ENCODE assay signal across 13 mouse cellular contexts in the genomic region with DNA sequence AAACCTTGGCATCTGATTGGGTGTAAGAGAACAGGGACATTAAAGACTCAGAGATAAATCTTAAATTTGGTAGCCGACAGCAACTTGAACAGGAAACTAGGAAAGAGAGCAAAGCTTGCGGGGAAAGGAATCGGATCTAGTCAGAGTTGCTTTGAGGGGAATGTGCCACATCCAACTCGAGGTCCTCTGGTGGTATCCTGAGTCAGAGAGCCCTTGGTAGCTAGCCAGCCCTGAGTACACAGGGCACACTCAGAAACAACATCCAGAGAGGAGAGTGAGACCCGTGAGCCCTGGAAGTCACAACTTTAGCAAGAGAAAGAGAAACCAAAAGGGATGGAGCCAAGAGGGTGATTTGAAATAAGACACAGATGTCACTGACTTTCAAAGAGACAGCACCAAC.
"Had no signal": no experiment of that assay in that cellular context is flagged by ENCODE, and none has a peak within 500 bp of the region (broad histone marks: within the 10 kb centered on the region; RNA-seq: fewer than 3 reads in every experiment).

No protein-coding gene starts in this region.

- H3K4me3 ChIP-seq: kidney, embryonic 15.5 days; left cerebral cortex, adult 2 months; limb, embryonic 12.5 days; limb, embryonic 15.5 days; liver, embryonic 13.5 days; lung, embryonic 15.5 days had no signal

- H3K27me3 ChIP-seq: kidney, embryonic 15.5 days; limb, embryonic 12.5 days; limb, embryonic 15.5 days; liver, embryonic 13.5 days; lung, embryonic 15.5 days had no signal

- H3K4me1 ChIP-seq: kidney, embryonic 15.5 days; limb, embryonic 12.5 days; limb, embryonic 15.5 days; liver, embryonic 13.5 days; lung, embryonic 15.5 days had no signal

- H3K9me3 ChIP-seq: kidney, embryonic 15.5 days; limb, embryonic 12.5 days; limb, embryonic 15.5 days; liver, embryonic 13.5 days; lung, embryonic 15.5 days had no signal

- H3K36me3 ChIP-seq: liver, embryonic 13.5 days had no signal

- DNase-seq: kidney, adult 8-10 months; kidney, postnatal 10 days; kidney, postnatal 36 days; layer of hippocampus, postnatal 36 days; liver, embryonic 13.5 days; midbrain, embryonic 14.5 days; thymus, adult 18-20 months; thymus, postnatal 36 days had no signal

- H3K27ac ChIP-seq: kidney, embryonic 15.5 days; left cerebral cortex, adult 2 months; limb, embryonic 12.5 days; limb, embryonic 15.5 days; liver, embryonic 13.5 days; lung, embryonic 15.5 days had no signal
